Mouse (Mus musculus) hindbrain, embryonic 14.5 days (tissue): ENCODE measurements around the gene Pbx3. TPM values are rescaled to one million over a fixed set of nuclear protein-coding genes. Genes with fewer than 3 reads are reported as not detected.

Source experiments
- ATAC-seq: fragments of 200-750 bp; cut with Nextera tagmentation; 2 replicates; pipeline ENCODE4 v1.8.0; 2017; ENCODE audit warnings: moderate number of reproducible peaks, mild to moderate bottlenecking, moderate TSS enrichment, moderate library complexity; ENCODE audit not compliant: low FRiP score
- DNase-seq: peaks from one replicate; pipeline ENCODE4 v3.0.0-alpha.2; 2015; ENCODE audit warnings: low spot score
- H3K27ac ChIP-seq: fragments of 300-500 bp; sonication (generic); 2 replicates; pipeline ENCODE4 v1.5.1; 2014; ENCODE audit warnings: mild to moderate bottlenecking, moderate library complexity
- H3K27me3 ChIP-seq: fragments of 300-500 bp; sonication (generic); 2 replicates; pipeline ENCODE4 v1.6.1; 2014; ENCODE audit warnings: mild to moderate bottlenecking, low read length, mixed read lengths; ENCODE audit not compliant: control insufficient read depth, insufficient read depth
- H3K36me3 ChIP-seq: fragments of 300-500 bp; sonication (generic); replicated peaks from 2 replicates; pipeline ENCODE4 v1.6.1; 2014; ENCODE audit not compliant: control insufficient read depth, insufficient read depth
- H3K4me1 ChIP-seq: fragments of 300-500 bp; sonication (generic); replicated peaks from 2 replicates; pipeline ENCODE4 v1.6.1; 2014; ENCODE audit warnings: antibody characterized with exemption, low read length, mixed read lengths; ENCODE audit not compliant: control insufficient read depth, insufficient read depth
- H3K4me2 ChIP-seq: fragments of 300-500 bp; sonication (generic); replicated peaks from 2 replicates; pipeline ENCODE4 v1.6.1; 2014; ENCODE audit warnings: mild to moderate bottlenecking, moderate library complexity
- H3K4me3 ChIP-seq: fragments of 300-500 bp; sonication (generic); replicated peaks from 2 replicates; pipeline ENCODE4 v1.5.1; 2014; ENCODE audit warnings: mild to moderate bottlenecking, low read length
- H3K9ac ChIP-seq: fragments of 300-500 bp; sonication (generic); 2 replicates; pipeline ENCODE4 v1.6.1; 2014
- H3K9me3 ChIP-seq: fragments of 300-500 bp; sonication (generic); 2 replicates; pipeline ENCODE4 v1.6.1; 2016; ENCODE audit warnings: low read length; ENCODE audit not compliant: control insufficient read depth
- WGBS: fragments of 180-500 bp; shearing (Covaris S2); extraction: QIAGEN DNeasy Blood & Tissue Kit; methylation state at CpG from one replicate; pipeline ENCODE4 v1.1.7; 2014; 5-methylcytosine and 5-hydroxymethylcytosine counted together
- polyA plus RNA-seq: library from polyadenylated mRNA; unstranded; fragments of >200 nt; fragmentation: Nextera tagmentation; extraction: Ambion mirVana; gene quantifications from 2 replicates; pipeline ENCODE4 v1.2.1, GENCODE M21; 2014

Gene Pbx3
- polyA plus RNA-seq, 1 experiment from 2014 or later = 156 TPM

DNA sequence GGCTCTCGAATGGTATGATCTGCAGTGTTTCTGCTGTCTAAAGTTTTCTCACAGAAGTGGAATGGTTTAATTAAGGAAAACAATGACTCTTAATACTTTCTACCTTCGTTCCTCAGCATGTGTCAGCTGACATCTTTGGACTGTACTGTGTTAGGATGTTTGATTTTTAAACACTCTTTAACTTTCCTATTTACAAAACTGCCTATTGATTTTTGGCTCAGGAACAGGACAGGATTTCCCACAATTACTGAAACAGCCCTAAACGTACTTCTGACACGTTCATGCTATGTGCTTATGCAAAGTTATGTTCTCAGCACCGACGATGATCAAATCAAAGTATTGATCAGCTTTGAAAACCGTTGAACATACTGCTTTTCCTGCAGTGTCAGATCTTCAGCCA, 224.7 kb downstream of the Pbx3 start:
- Histone ChIP-seq H3K27ac (no peak overlapping the region), H3K4me3 (no peak overlapping the region), H3K4me2 (no peak overlapping the region), H3K4me1 (no peaks in the 10 kb centered on the region), H3K9me3 (no peaks in the 10 kb centered on the region), H3K36me3 (no peaks in the 10 kb centered on the region), H3K9ac (no peak overlapping the region), H3K27me3 (no peaks in the 10 kb centered on the region)
- ATAC-seq (no peak), DNase-seq (no peak)
- 80% methylated on average over 7 of the region's 7 CpGs for WGBS

DNA sequence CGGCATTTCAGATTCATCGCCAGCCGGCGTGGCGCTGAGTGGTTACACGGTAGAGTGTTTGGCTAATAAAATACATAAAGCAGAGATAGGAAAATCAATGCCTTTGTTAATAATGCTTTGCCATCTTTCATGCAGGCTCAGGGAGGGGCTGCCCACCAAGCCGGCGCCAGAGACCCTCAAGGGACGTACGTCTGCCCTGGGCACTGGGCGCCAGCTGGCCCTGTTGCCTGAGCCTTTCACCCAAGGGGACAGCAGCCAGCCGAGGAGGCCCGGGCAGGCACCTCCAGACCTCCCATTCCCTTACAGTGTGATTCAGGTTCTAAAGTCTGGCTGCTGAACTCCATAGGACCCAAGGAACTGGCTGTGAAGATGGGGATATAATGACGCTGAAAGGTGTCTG, 225.5 kb downstream of the Pbx3 start:
- DNase-seq (no peak), ATAC-seq (0 out of 2 replicates have a peak, but pooled peaks have one; percentile 11)
- H3K27ac ChIP-seq = no peak overlapping the region
- no peak overlapping the region for H3K4me2 ChIP-seq
- 68% methylated on average over 14 of the region's 14 CpGs for WGBS
- H3K4me1 ChIP-seq = no peaks in the 10 kb centered on the region
- no peaks in the 10 kb centered on the region for H3K27me3 ChIP-seq
- no peak overlapping the region for H3K9ac ChIP-seq
- no peak overlapping the region for H3K4me3 ChIP-seq
- no peaks in the 10 kb centered on the region for H3K9me3 ChIP-seq
- no peaks in the 10 kb centered on the region for H3K36me3 ChIP-seq

GRCm38 (mm10) chr2:34147036-34147435, 225.9 kb downstream of the Pbx3 start:
- no peaks in the 10 kb centered on the region for H3K27me3 ChIP-seq
- ATAC-seq = no peak
- no peaks in the 10 kb centered on the region for H3K4me1 ChIP-seq
- no peak overlapping the region for H3K9ac ChIP-seq
- no peak overlapping the region for H3K4me3 ChIP-seq
- 69% methylated on average over 4 of the region's 4 CpGs for WGBS
- no peak overlapping the region for H3K27ac ChIP-seq
- no peaks in the 10 kb centered on the region for H3K9me3 ChIP-seq
- no peak overlapping the region for H3K4me2 ChIP-seq
- DNase-seq = no peak
- no peaks in the 10 kb centered on the region for H3K36me3 ChIP-seq

DNA sequence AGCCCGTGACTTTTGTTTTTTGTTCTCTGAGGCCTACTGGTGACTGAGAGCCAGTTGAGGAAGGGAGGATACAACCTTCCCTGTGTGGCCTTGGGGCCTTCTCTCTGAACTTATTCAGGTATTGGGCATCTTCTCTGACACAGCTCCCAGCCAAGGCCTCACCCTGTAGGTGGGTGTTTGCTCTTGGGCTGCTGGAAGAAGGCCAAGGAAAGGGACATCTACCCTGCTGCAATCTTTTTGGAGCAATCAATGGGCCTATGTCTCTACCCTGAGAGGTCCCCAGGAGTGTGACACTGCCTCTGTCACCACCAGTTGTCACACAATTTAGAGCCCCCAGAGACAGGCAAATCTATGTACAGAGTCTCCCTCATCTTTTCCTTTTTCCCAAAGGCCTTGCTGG, 226.5 kb downstream of the Pbx3 start:
- WGBS = 92% methylated on average over 1 of the region's 1 CpGs
- no peaks in the 10 kb centered on the region for H3K4me1 ChIP-seq
- H3K4me2 ChIP-seq = no peak overlapping the region
- ATAC-seq (no peak), DNase-seq (no peak)
- H3K27ac ChIP-seq = no peak overlapping the region
- H3K4me3 ChIP-seq = no peak overlapping the region
- H3K27me3 ChIP-seq = no peaks in the 10 kb centered on the region
- H3K36me3 ChIP-seq = no peaks in the 10 kb centered on the region
- H3K9me3 ChIP-seq = no peaks in the 10 kb centered on the region
- no peak overlapping the region for H3K9ac ChIP-seq

GRCm38 (mm10) chr2:34139470-34140158, 233.3 kb downstream of the Pbx3 start:
- Histone ChIP-seq H3K27ac (no peak overlapping the region), H3K27me3 (no peaks in the 10 kb centered on the region), H3K4me1 (no peaks in the 10 kb centered on the region), H3K9me3 (no peaks in the 10 kb centered on the region), H3K4me2 (no peak overlapping the region), H3K36me3 (no peaks in the 10 kb centered on the region), H3K4me3 (no peak overlapping the region), H3K9ac (no peak overlapping the region)
- DNase-seq = no peak
- 87% methylated on average over 5 of the region's 5 CpGs for WGBS
- ATAC-seq = no peak

- H3K36me3 ChIP-seq = no peaks in the 10 kb centered on the region
- no peaks in the 10 kb centered on the region for H3K27me3 ChIP-seq
- 52% methylated on average over 7 of the region's 7 CpGs for whole genome bisulfite sequencing
- H3K4me3 ChIP-seq = no peak overlapping the region
- ATAC-seq (no peak), DNase-seq (no peak)
- H3K27ac ChIP-seq = no peak overlapping the region
- H3K4me1 ChIP-seq = no peaks in the 10 kb centered on the region
- no peaks in the 10 kb centered on the region for H3K9me3 ChIP-seq
- no peak overlapping the region for H3K9ac ChIP-seq
- H3K4me2 ChIP-seq = no peak overlapping the region
These were observed 237.6 kb downstream of the Pbx3 start for GRCm38 (mm10) chr2:34135316-34135715.

DNA sequence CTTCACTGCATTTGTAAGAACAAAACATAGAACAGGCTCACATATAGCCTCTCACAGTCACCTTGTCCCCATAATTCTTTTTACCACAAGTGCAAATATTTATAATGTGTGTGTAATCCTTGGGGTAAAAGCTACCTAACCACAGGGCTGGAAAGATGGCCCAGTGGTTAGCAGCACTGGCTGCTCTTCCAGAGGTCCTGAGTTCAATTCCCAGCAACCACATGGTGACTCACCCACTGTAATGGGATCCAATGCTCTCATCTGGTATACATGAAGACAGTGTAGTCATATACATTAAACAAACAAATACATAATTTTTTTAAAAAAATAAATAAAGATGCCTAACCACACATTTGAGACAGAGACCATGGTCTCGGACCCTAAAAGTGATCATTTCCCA, 240.2 kb downstream of the Pbx3 start:
- Histone ChIP-seq H3K4me3 (no peak overlapping the region), H3K27me3 (no peaks in the 10 kb centered on the region), H3K4me1 (peaks cover 6% of the 10 kb centered on the region; the same call in 1 of the 2 replicates), H3K9ac (no peak overlapping the region), H3K4me2 (no peak overlapping the region), H3K9me3 (no peaks in the 10 kb centered on the region), H3K36me3 (no peaks in the 10 kb centered on the region), H3K27ac (no peak overlapping the region)
- DNase-seq = no peak
- 100% methylated on average over 1 of the region's 1 CpGs for WGBS
- ATAC-seq = no peak

DNA sequence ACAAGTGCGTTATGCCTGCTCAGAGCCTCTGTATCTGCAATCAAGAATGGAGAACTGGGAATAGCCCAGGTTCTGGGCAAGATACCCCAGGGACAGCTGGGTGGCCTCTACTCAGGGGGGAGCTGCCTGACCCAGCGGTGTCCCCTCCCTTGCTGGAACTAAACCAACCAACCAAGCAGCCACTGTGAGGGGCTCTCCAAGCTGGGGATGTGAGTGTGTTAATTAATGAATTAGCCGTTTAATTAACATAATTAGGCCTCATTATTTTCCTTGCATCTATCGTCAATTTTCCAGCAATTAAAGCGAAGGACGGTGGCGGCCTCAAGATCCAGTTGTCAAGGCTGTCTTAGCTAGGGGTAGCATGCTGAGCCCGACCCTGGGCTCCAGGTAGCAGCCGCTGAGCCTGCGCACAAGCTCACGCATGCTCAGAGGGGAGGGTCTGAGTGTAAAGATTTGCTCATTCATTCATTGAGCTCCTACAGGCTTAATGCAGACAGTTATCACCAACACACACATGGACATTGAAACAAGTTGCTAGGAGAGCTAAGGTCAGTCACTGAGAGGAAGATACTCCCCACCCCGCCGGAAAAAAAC, 243.2 kb downstream of the Pbx3 start:
- H3K27ac ChIP-seq = no peak overlapping the region
- H3K4me2 ChIP-seq = peak overlapping the region; percentile 21
- H3K4me1 ChIP-seq = peaks cover 6% of the 10 kb centered on the region; the same call in 1 of the 2 replicates

GRCm38 (mm10) chr2:34127871-34128270, 245.1 kb downstream of the Pbx3 start:
- DNase-seq (no peak), ATAC-seq (no peak)
- Histone ChIP-seq H3K9me3 (no peaks in the 10 kb centered on the region), H3K27ac (no peak overlapping the region), H3K9ac (no peak overlapping the region), H3K4me3 (no peak overlapping the region), H3K4me1 (peaks cover 6% of the 10 kb centered on the region; the same call in 1 of the 2 replicates), H3K4me2 (no peak overlapping the region), H3K36me3 (no peaks in the 10 kb centered on the region), H3K27me3 (no peaks in the 10 kb centered on the region)
- 75% methylated on average over 1 of the region's 1 CpGs for WGBS

More for the DNA sequence above, 243.2 kb downstream of the Pbx3 start:
- Histone ChIP-seq H3K36me3 (no peaks in the 10 kb centered on the region), H3K4me3 (no peak overlapping the region), H3K9ac (no peak overlapping the region), H3K9me3 (no peaks in the 10 kb centered on the region), H3K27me3 (no peaks in the 10 kb centered on the region)
- WGBS = 35% methylated on average over 13 of the region's 13 CpGs
- peak; percentile 54 for DNase-seq
- peak; percentile 59; the same call in 1 of the 2 replicates for ATAC-seq
